Mouse (Mus musculus) embryonic facial prominence, embryonic 10.5 days (tissue): ENCODE results near the gene Ptprs. TPM values are rescaled to one million over a fixed set of nuclear protein-coding genes. Genes with fewer than 3 reads are reported as not detected.
A peak's percentile ranks its signal among the peaks of the same experiment; 100 is the strongest.

Experiments
- DNase-seq: peaks from one replicate; pipeline ENCODE4 v3.0.0-alpha.2; 2017; ENCODE audit warnings: low spot score
- H3K27ac ChIP-seq: fragments of 300-500 bp; sonication (generic); replicated peaks from 2 replicates; pipeline ENCODE4 v1.5.1; 2016; ENCODE audit warnings: mild to moderate bottlenecking
- H3K27me3 ChIP-seq: fragments of 300-500 bp; sonication (generic); replicated peaks from 2 replicates; pipeline ENCODE4 v1.6.1; 2016; ENCODE audit warnings: low read depth, mild to moderate bottlenecking; ENCODE audit not compliant: poor library complexity, severe bottlenecking
- H3K36me3 ChIP-seq: fragments of 300-500 bp; sonication (generic); replicated peaks from 2 replicates; pipeline ENCODE4 v1.6.1; 2016; ENCODE audit warnings: mild to moderate bottlenecking, moderate library complexity
- H3K4me1 ChIP-seq: fragments of 300-500 bp; sonication (generic); 2 replicates; pipeline ENCODE4 v1.6.1; 2016
- H3K4me3 ChIP-seq: fragments of 300-500 bp; sonication (generic); 2 replicates; pipeline ENCODE4 v1.5.1; 2016; ENCODE audit warnings: mild to moderate bottlenecking, moderate library complexity
- H3K9me3 ChIP-seq: fragments of 300-500 bp; sonication (generic); 2 replicates; pipeline ENCODE4 v1.6.1; 2016; ENCODE audit warnings: mild to moderate bottlenecking
- WGBS: fragments of 180-500 bp; shearing (Covaris S2); methylation state at CpG from one replicate; pipeline ENCODE4 v1.1.7; 2016; 5-methylcytosine and 5-hydroxymethylcytosine counted together
- polyA plus RNA-seq: library from polyadenylated mRNA; unstranded; fragments of >200 nt; fragmentation: Nextera tagmentation; extraction: Ambion mirVana; gene quantifications from 2 replicates; pipeline ENCODE4 v1.2.1, GENCODE M21; 2016

The Ptprs gene
- polyA plus RNA-seq, 1 experiment from 2014 or later: 86.4 TPM

DNA sequence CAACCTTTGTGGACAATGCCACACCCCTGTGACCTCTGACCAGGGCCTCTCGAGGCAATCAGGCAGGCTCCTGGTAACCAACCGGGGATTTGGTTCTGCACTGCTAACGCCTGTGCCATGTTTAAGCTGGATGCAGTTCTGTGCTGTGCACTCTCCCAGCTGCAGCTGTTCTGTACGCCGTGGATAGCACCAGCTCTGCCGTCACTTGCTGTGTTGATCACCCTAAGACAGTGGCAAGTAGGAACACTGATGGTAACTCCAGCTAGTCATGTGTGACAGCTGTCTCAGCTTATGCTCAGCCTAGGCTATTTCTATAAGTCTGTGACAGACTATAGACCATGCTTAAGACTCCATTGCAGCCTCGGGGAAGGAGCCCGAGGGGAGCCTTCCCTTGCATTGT, 93.3 kb downstream of the Ptprs start:
- H3K27me3 ChIP-seq: no peaks in the 10 kb centered on the region
- 64% methylated on average over 8 of the region's 8 CpGs for WGBS
- H3K4me1 ChIP-seq: peaks cover 6% of the 10 kb centered on the region; the same call in 1 of the 2 replicates
- H3K27ac ChIP-seq: no peak overlapping the region
- H3K9me3 ChIP-seq: no peaks in the 10 kb centered on the region
- H3K4me3 ChIP-seq: no peak overlapping the region
- H3K36me3 ChIP-seq: peaks cover 97% of the 10 kb centered on the region
- DNase-seq: no peak

GRCm38 (mm10) chr17:56381183-56381582, 95.1 kb downstream of the Ptprs start:
- Histone ChIP-seq H3K9me3 (no peaks in the 10 kb centered on the region), H3K4me1 (peaks cover 6% of the 10 kb centered on the region; the same call in 1 of the 2 replicates), H3K4me3 (no peak overlapping the region), H3K27me3 (no peaks in the 10 kb centered on the region), H3K36me3 (peaks cover 97% of the 10 kb centered on the region), H3K27ac (no peak overlapping the region)
- DNase-seq: no peak
- 87% methylated on average over 5 of the region's 5 CpGs for WGBS

- Histone ChIP-seq H3K27me3 (no peaks in the 10 kb centered on the region), H3K4me3 (no peak overlapping the region), H3K9me3 (no peaks in the 10 kb centered on the region), H3K27ac (no peak overlapping the region), H3K4me1 (peaks cover 6% of the 10 kb centered on the region; the same call in 1 of the 2 replicates), H3K36me3 (peaks cover 97% of the 10 kb centered on the region)
- WGBS: 87% methylated on average over 6 of the region's 6 CpGs
- no peak for DNase-seq
Measured at GRCm38 (mm10) chr17:56380286-56380685, 96.0 kb downstream of the Ptprs start.

DNA sequence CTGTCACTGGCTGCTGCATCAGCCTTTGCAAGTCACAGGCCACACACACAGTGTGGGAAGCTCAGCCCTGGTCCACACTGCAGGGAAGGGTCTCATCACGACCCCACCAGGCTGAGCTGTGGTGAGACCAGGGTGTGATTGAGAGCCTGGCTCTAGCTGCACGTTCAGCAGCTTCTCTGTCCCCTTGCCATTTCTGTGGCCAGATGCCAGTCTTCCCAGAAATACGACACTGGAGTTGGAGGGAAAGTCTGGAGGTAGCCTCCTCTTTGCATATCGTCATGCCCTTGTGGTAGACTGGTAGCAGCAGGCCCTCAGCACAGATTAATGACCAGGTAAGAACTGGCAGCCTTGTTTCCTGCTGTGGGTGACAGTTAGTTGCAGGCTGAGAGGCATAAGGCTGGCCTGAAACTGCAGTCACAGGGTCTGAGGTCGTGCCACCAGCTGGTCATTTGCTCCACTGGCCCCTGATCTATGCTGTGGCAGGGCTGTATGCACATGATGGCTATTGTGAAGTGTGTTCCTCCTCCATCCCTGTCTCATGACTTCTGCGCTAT, 96.9 kb downstream of the Ptprs start:
- Histone ChIP-seq H3K4me3 (no peak overlapping the region), H3K27me3 (no peaks in the 10 kb centered on the region), H3K4me1 (peaks cover 6% of the 10 kb centered on the region; the same call in 1 of the 2 replicates), H3K36me3 (peaks cover 97% of the 10 kb centered on the region), H3K9me3 (no peaks in the 10 kb centered on the region), H3K27ac (no peak overlapping the region)
- DNase-seq: no peak
- WGBS: 84% methylated on average over 6 of the region's 6 CpGs

DNA sequence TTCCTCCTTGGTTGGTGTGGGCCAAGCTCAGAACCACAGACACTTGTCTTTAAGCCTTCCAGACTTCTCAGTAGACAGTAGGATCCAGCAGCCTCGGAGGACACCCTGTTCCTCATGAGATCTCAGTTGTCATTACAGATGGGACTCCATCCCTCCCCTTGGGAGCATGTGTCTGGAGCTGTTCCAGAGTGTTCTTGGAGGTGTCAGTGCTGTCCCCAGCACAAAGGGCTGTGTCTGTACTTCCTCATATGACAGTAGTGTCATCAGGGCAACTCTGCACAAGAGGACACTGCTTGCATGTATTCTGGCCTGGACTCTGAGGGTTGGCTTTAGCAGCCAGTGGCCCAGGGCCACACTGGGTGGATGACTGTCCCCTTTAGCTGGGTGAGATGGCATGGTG, 101.4 kb downstream of the Ptprs start:
- Histone ChIP-seq H3K36me3 (peaks cover 100% of the 10 kb centered on the region), H3K9me3 (no peaks in the 10 kb centered on the region), H3K27me3 (no peaks in the 10 kb centered on the region), H3K27ac (no peak overlapping the region), H3K4me3 (no peak overlapping the region), H3K4me1 (no peaks in the 10 kb centered on the region)
- DNase-seq: no peak
- 84% methylated on average over 1 of the region's 1 CpGs for WGBS

DNA sequence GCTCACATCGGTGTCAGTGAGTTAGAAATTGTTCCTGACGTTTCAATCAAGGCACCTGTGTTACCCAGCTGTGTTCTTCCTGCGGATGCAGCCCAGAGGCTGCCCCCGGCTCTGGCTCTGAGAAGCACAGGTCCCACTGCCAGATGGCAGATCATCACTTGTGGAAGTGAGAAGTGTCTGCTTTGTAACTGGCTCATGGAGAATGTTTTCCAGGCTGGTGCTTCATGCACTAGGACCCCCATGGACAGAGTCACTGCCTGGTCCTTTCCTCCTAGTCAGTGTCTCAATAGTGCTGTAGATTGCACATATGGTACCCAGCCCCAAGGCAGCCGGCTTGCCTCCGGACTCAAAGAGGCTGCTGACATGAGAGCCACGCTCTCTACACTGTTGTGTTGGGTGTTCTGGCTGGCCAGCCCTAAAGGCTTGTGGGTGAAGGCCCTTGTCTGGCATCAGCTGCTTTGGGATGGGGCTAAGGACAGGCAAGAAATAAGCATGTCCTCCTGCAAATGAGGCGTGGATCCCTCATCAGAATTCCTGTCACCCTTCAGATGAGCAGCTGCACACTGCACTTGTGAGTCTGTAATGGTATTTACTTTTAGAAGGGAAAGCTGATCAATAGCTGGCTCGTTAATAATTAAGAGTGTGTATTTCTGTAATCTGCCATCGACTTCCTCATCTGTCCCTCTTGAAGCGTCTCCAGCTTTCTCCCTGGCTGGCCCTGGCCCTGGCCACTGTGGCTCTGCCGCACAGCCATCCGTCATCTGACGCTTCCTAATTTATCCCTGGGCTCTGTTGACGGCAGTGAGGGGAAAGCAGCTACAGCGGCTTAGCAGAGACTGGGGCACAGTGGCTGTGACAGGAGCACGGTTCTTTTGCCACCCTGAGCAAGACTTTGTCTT, 102.9 kb downstream of the Ptprs start:
- Histone ChIP-seq H3K4me1 (no peaks in the 10 kb centered on the region), H3K4me3 (no peak overlapping the region), H3K27ac (no peak overlapping the region), H3K27me3 (no peaks in the 10 kb centered on the region), H3K36me3 (peaks cover 100% of the 10 kb centered on the region), H3K9me3 (no peaks in the 10 kb centered on the region)
- WGBS: 86% methylated on average over 17 of the region's 17 CpGs
- DNase-seq: no peak

- H3K4me3 ChIP-seq: no peak overlapping the region
- no peak for DNase-seq
- no peak overlapping the region for H3K27ac ChIP-seq
- H3K4me1 ChIP-seq: no peaks in the 10 kb centered on the region
- no peaks in the 10 kb centered on the region for H3K9me3 ChIP-seq
- 76% methylated on average over 4 of the region's 4 CpGs for WGBS
- no peaks in the 10 kb centered on the region for H3K27me3 ChIP-seq
- H3K36me3 ChIP-seq: peaks cover 100% of the 10 kb centered on the region
Measured at GRCm38 (mm10) chr17:56372109-56372508, 104.2 kb downstream of the Ptprs start.

- WGBS: 86% methylated on average over 15 of the region's 15 CpGs
- H3K36me3 ChIP-seq: peaks cover 100% of the 10 kb centered on the region
- no peak overlapping the region for H3K27ac ChIP-seq
Measured at GRCm38 (mm10) chr17:56371029-56371660, 105.1 kb downstream of the Ptprs start.

GRCm38 (mm10) chr17:56370090-56370489, 106.2 kb downstream of the Ptprs start:
- Histone ChIP-seq H3K36me3 (peaks cover 98% of the 10 kb centered on the region), H3K4me3 (no peak overlapping the region), H3K9me3 (no peaks in the 10 kb centered on the region), H3K27me3 (no peaks in the 10 kb centered on the region), H3K4me1 (peaks cover 14% of the 10 kb centered on the region), H3K27ac (no peak overlapping the region)
- no peak for DNase-seq
- 90% methylated on average over 3 of the region's 3 CpGs for WGBS

More at GRCm38 (mm10) chr17:56371029-56371660, 105.1 kb downstream of the Ptprs start:
- H3K4me1 ChIP-seq: peaks cover 4% of the 10 kb centered on the region; the same call in 1 of the 2 replicates
- H3K4me3 ChIP-seq: no peak overlapping the region
- H3K9me3 ChIP-seq: no peaks in the 10 kb centered on the region
- no peak for DNase-seq
- H3K27me3 ChIP-seq: no peaks in the 10 kb centered on the region

DNA sequence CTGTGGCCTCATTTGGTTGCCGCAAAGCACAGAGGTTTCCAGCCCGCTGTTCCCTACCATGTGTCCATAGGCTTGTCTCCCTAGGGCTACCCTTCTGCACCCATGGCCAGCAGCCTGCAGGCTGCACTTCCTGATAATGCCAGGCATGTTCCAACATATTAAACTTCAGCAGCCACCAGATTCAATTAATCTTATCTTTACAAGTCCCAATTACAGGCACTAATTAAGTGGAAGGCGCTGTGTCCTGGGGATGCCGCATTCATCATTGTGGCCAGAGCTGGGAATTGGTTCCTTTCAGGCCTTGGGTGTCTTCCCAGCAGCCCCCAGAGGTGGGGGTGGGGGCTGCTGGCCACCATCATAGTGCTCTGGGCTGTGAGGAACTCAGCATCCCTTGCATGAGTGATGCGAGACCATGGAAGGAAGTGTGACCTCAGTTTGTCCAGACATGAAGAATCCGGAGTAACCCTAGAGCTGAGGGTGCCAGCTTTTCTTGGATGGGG, 107.9 kb downstream of the Ptprs start:
- no peaks in the 10 kb centered on the region for H3K9me3 ChIP-seq
- H3K27me3 ChIP-seq: no peaks in the 10 kb centered on the region
- 92% methylated on average over 6 of the region's 6 CpGs for whole genome bisulfite sequencing
- H3K4me3 ChIP-seq: no peak overlapping the region
- H3K36me3 ChIP-seq: peaks cover 95% of the 10 kb centered on the region
- H3K27ac ChIP-seq: no peak overlapping the region
- peaks cover 14% of the 10 kb centered on the region for H3K4me1 ChIP-seq
- DNase-seq: no peak

GRCm38 (mm10) chr17:56365791-56366673, 110.3 kb downstream of the Ptprs start:
- 89% methylated on average over 7 of the region's 7 CpGs for WGBS
- no peaks in the 10 kb centered on the region for H3K9me3 ChIP-seq
- H3K36me3 ChIP-seq: peaks cover 95% of the 10 kb centered on the region
- peaks cover 14% of the 10 kb centered on the region for H3K4me1 ChIP-seq
- H3K4me3 ChIP-seq: no peak overlapping the region
- DNase-seq: no peak
- no peaks in the 10 kb centered on the region for H3K27me3 ChIP-seq
- H3K27ac ChIP-seq: peak overlapping the region; percentile 35; the same call in 1 of the 2 replicates
